Mouse (Mus musculus) G1E (cell line): ENCODE data around the gene Tmtc2.

Experiments
- CTCF ChIP-seq: IDR thresholded peaks from 2 replicates; pipeline ENCODE4 v1.5.1; 2012; ENCODE audit warnings: low read depth, low read length, inconsistent platforms, mixed read lengths
- GATA1 ChIP-seq: IDR thresholded peaks from 2 replicates; pipeline ENCODE4 v1.6.1; 2012; ENCODE audit warnings: borderline replicate concordance, low read length, inconsistent platforms, mixed read lengths
- GATA2 ChIP-seq: IDR thresholded peaks from 2 replicates; pipeline ENCODE4 v1.6.1; 2012; ENCODE audit warnings: low read depth, low read length, inconsistent platforms, borderline replicate concordance
- TAL1 ChIP-seq: conservative IDR thresholded peaks from 2 replicates; pipeline ENCODE4 v1.6.1; 2012; ENCODE audit warnings: low read depth, low read length, inconsistent platforms, mixed read lengths

- TF ChIP-seq CTCF (no peak), TAL1 (no peak), GATA1 (no peak), GATA2 (no peak)
These were observed 55.0 kb downstream of the Tmtc2 start for GRCm38 (mm10) chr10:105519154-105519806.
